Mouse (Mus musculus): ENCODE data around the gene Spcs2. TPM values are rescaled to one million over a fixed set of nuclear protein-coding genes. Genes with fewer than 3 reads are reported as not detected.
A peak's percentile ranks its signal among the peaks of the same experiment; 100 is the strongest.

Gene Spcs2
- polyA plus RNA-seq, 1 experiment, result 78.5 TPM

GRCm38 (mm10) chr7:99858813-99859585 lies 4.3 kb downstream of the Spcs2 start, which contains the start of gene Xrra1:
TSS of gene Xrra1 (plus strand) at chr7:99859116.
- H3K27ac ChIP-seq (ENCODE audit: insufficient read depth, low read length), result peak within 1 kb of the TSS; percentile 31; the same call in 1 of the 2 replicates
- peak; percentile 95 to 98 for DNase-seq
- peaks cover 5% of the 10 kb centered on the region for H3K4me1 ChIP-seq (ENCODE audit: control insufficient read depth, insufficient read depth, low read length)
- peak within 1 kb of the TSS; percentile 86 for H3K4me3 ChIP-seq (replicated peaks; ENCODE audit: insufficient read depth, low read depth, low read length)
- no peaks in the 10 kb centered on the region for H3K27me3 ChIP-seq (ENCODE audit: control insufficient read depth, insufficient read depth, low read length)
- under 1% methylated on average over 42 of the region's 42 CpGs for WGBS
- TF ChIP-seq CTCF (IDR thresholded peaks at IDR 0.05; ENCODE audit: borderline replicate concordance, insufficient read depth, low read depth, low read length), result no peak
- peak; percentile 97 for TF ChIP-seq POLR2A (IDR thresholded peaks at IDR 0.05; ENCODE audit: borderline replicate concordance, insufficient read depth, low read length)

GRCm38 (mm10) chr7:99858175-99858812 lies 5.0 kb downstream of the Spcs2 start:
- H3K4me1 ChIP-seq (ENCODE audit: control insufficient read depth, insufficient read depth, low read length), result peaks cover 5% of the 10 kb centered on the region
- DNase-seq, result no peak
- under 1% methylated on average over 19 of the region's 19 CpGs for WGBS
- no peaks in the 10 kb centered on the region for H3K27me3 ChIP-seq (ENCODE audit: control insufficient read depth, insufficient read depth, low read length)
- TF ChIP-seq POLR2A (IDR thresholded peaks at IDR 0.05; ENCODE audit: borderline replicate concordance, insufficient read depth, low read length) (no peak), CTCF (IDR thresholded peaks at IDR 0.05; ENCODE audit: borderline replicate concordance, insufficient read depth, low read depth, low read length) (no peak)
- peak overlapping the region; percentile 31; the same call in 1 of the 2 replicates for H3K27ac ChIP-seq (ENCODE audit: insufficient read depth, low read length)
- H3K4me3 ChIP-seq (replicated peaks; ENCODE audit: insufficient read depth, low read depth, low read length), result peak overlapping the region; percentile 86

- Histone ChIP-seq H3K4me1 (ENCODE audit: control insufficient read depth, insufficient read depth, low read length) (peaks cover 5% of the 10 kb centered on the region), H3K27ac (ENCODE audit: insufficient read depth, low read length) (no peak overlapping the region), H3K27me3 (ENCODE audit: control insufficient read depth, insufficient read depth, low read length) (no peaks in the 10 kb centered on the region), H3K4me3 (replicated peaks; ENCODE audit: insufficient read depth, low read depth, low read length) (no peak overlapping the region)
- TF ChIP-seq POLR2A (IDR thresholded peaks at IDR 0.05; ENCODE audit: borderline replicate concordance, insufficient read depth, low read length) (no peak), CTCF (IDR thresholded peaks at IDR 0.05; ENCODE audit: borderline replicate concordance, insufficient read depth, low read depth, low read length) (no peak)
- WGBS, result 89% methylated on average over 14 of the region's 14 CpGs
- no peak for DNase-seq
These were observed 6.9 kb downstream of the Spcs2 start for GRCm38 (mm10) chr7:99856266-99856861.

GRCm38 (mm10) chr7:99854311-99854710 lies 9.0 kb downstream of the Spcs2 start:
- WGBS, result 85% methylated on average over 4 of the region's 4 CpGs

GRCm38 (mm10) chr7:99853350-99853749 lies 9.9 kb downstream of the Spcs2 start:
- DNase-seq, result no peak
- H3K4me3 ChIP-seq (replicated peaks; ENCODE audit: insufficient read depth, low read depth, low read length), result no peak overlapping the region
- peaks cover 5% of the 10 kb centered on the region for H3K4me1 ChIP-seq (ENCODE audit: control insufficient read depth, insufficient read depth, low read length)
- H3K27ac ChIP-seq (ENCODE audit: insufficient read depth, low read length), result no peak overlapping the region
- WGBS, result 88% methylated on average over 7 of the region's 7 CpGs
- no peaks in the 10 kb centered on the region for H3K27me3 ChIP-seq (ENCODE audit: control insufficient read depth, insufficient read depth, low read length)
- TF ChIP-seq POLR2A (IDR thresholded peaks at IDR 0.05; ENCODE audit: borderline replicate concordance, insufficient read depth, low read length) (no peak), CTCF (IDR thresholded peaks at IDR 0.05; ENCODE audit: borderline replicate concordance, insufficient read depth, low read depth, low read length) (no peak)

More at GRCm38 (mm10) chr7:99854311-99854710, 9.0 kb downstream of the Spcs2 start:
- Histone ChIP-seq H3K4me3 (replicated peaks; ENCODE audit: insufficient read depth, low read depth, low read length) (no peak overlapping the region), H3K27me3 (ENCODE audit: control insufficient read depth, insufficient read depth, low read length) (no peaks in the 10 kb centered on the region), H3K27ac (ENCODE audit: insufficient read depth, low read length) (no peak overlapping the region), H3K4me1 (ENCODE audit: control insufficient read depth, insufficient read depth, low read length) (peaks cover 5% of the 10 kb centered on the region)
- no peak for DNase-seq
- TF ChIP-seq CTCF (IDR thresholded peaks at IDR 0.05; ENCODE audit: borderline replicate concordance, insufficient read depth, low read depth, low read length), result no peak
- no peak for TF ChIP-seq POLR2A (IDR thresholded peaks at IDR 0.05; ENCODE audit: borderline replicate concordance, insufficient read depth, low read length)

- Histone ChIP-seq H3K4me1 (ENCODE audit: control insufficient read depth, insufficient read depth, low read length) (no peaks in the 10 kb centered on the region; the same call in 1 of the 2 replicates), H3K4me3 (replicated peaks; ENCODE audit: insufficient read depth, low read depth, low read length) (no peak overlapping the region), H3K27me3 (ENCODE audit: control insufficient read depth, insufficient read depth, low read length) (no peaks in the 10 kb centered on the region), H3K27ac (ENCODE audit: insufficient read depth, low read length) (no peak overlapping the region)
- TF ChIP-seq POLR2A (IDR thresholded peaks at IDR 0.05; ENCODE audit: borderline replicate concordance, insufficient read depth, low read length) (no peak), CTCF (IDR thresholded peaks at IDR 0.05; ENCODE audit: borderline replicate concordance, insufficient read depth, low read depth, low read length) (no peak)
- 84% methylated on average over 6 of the region's 6 CpGs for WGBS
- no peak for DNase-seq
These were observed 11.6 kb downstream of the Spcs2 start for GRCm38 (mm10) chr7:99851618-99852017.

GRCm38 (mm10) chr7:99851121-99851520 lies 12.1 kb downstream of the Spcs2 start:
- H3K4me3 ChIP-seq (replicated peaks; ENCODE audit: insufficient read depth, low read depth, low read length), result no peak overlapping the region
- no peak for DNase-seq
- no peak for TF ChIP-seq CTCF (IDR thresholded peaks at IDR 0.05; ENCODE audit: borderline replicate concordance, insufficient read depth, low read depth, low read length)
- TF ChIP-seq POLR2A (IDR thresholded peaks at IDR 0.05; ENCODE audit: borderline replicate concordance, insufficient read depth, low read length), result no peak
- H3K27ac ChIP-seq (ENCODE audit: insufficient read depth, low read length), result no peak overlapping the region
- 60% methylated on average over 1 of the region's 1 CpGs for WGBS
- H3K27me3 ChIP-seq (ENCODE audit: control insufficient read depth, insufficient read depth, low read length), result no peaks in the 10 kb centered on the region
- H3K4me1 ChIP-seq (ENCODE audit: control insufficient read depth, insufficient read depth, low read length), result no peaks in the 10 kb centered on the region
